Mouse (Mus musculus) liver, embryonic 13.5 days (tissue): ENCODE data around the gene Ly6g5b. TPM values are rescaled to one million over a fixed set of nuclear protein-coding genes. Genes with fewer than 3 reads are reported as not detected.

ENCODE experiments used
- ATAC-seq: fragments of 200-750 bp; cut with Nextera tagmentation; 2 replicates; pipeline ENCODE4 v1.8.0; 2017; ENCODE audit warnings: low read depth, mild to moderate bottlenecking, moderate number of reproducible peaks, moderate library complexity
- DNase-seq: peaks from one replicate; pipeline ENCODE4 v3.0.0; 2022
- H3K27ac ChIP-seq: fragments of 300-500 bp; sonication (generic); 2 replicates; pipeline ENCODE4 v1.5.1; 2015; ENCODE audit warnings: moderate library complexity, mild to moderate bottlenecking, inconsistent platforms
- H3K27me3 ChIP-seq: fragments of 300-500 bp; sonication (generic); 2 replicates; pipeline ENCODE4 v1.6.1; 2015; ENCODE audit warnings: mild to moderate bottlenecking, inconsistent platforms
- H3K36me3 ChIP-seq: fragments of 300-500 bp; sonication (generic); 2 replicates; pipeline ENCODE4 v1.6.1; 2015; ENCODE audit warnings: mild to moderate bottlenecking, inconsistent platforms
- H3K4me1 ChIP-seq: fragments of 300-500 bp; sonication (generic); replicated peaks from 2 replicates; pipeline ENCODE4 v1.6.1; 2015; ENCODE audit warnings: inconsistent platforms
- H3K4me2 ChIP-seq: fragments of 300-500 bp; sonication (generic); 2 replicates; pipeline ENCODE4 v1.6.1; 2015; ENCODE audit warnings: inconsistent platforms, mild to moderate bottlenecking, moderate library complexity
- H3K4me3 ChIP-seq: fragments of 300-500 bp; sonication (generic); replicated peaks from 2 replicates; pipeline ENCODE4 v1.5.1; 2015; ENCODE audit warnings: mild to moderate bottlenecking, inconsistent platforms
- H3K9ac ChIP-seq: fragments of 300-500 bp; sonication (generic); 2 replicates; pipeline ENCODE4 v1.6.1; 2015; ENCODE audit warnings: mild to moderate bottlenecking, inconsistent platforms
- H3K9me3 ChIP-seq: fragments of 300-500 bp; sonication (generic); replicated peaks from 2 replicates; pipeline ENCODE4 v1.6.1; 2016; ENCODE audit warnings: inconsistent platforms
- WGBS: fragments of 180-500 bp; shearing (Covaris S2); methylation state at CpG from one replicate; pipeline ENCODE4 v1.1.7; 2015; ENCODE audit not compliant: insufficient replicate concordance; 5-methylcytosine and 5-hydroxymethylcytosine counted together
- polyA plus RNA-seq: library from polyadenylated mRNA; unstranded; fragments of >200 nt; fragmentation: Nextera tagmentation; extraction: Ambion mirVana; gene quantifications from 2 replicates; pipeline ENCODE4 v1.2.1, GENCODE M21; 2015

The Ly6g5b gene
- polyA plus RNA-seq, 1 experiment from 2014 or later, result 0.28 TPM

DNA sequence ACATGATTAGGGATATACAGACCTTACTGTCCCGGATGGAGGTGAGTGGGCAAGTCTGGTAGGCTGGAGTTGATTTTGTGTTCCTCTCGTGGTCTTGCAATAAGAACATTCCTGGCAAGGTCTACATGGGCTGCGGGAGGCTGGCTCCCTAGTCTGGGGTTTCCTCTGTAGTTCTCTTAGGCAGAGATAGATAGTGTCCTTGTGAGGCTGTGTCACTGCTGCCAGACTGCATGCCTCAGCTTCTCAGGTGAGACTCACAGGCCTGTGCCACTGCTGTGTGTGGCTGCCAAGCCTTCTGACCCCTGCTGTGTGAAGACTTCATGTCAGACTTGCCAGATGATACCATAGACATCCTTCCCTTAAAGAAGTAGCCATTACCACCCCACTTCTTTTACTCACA, 24.0 kb upstream of the Ly6g5b start:
- ATAC-seq, result no peak
- no peak overlapping the region for H3K27ac ChIP-seq
- H3K4me1 ChIP-seq, result peaks cover 23% of the 10 kb centered on the region
- H3K36me3 ChIP-seq, result peaks cover 63% of the 10 kb centered on the region
- H3K4me2 ChIP-seq, result no peak overlapping the region
- H3K9ac ChIP-seq, result no peak overlapping the region
- H3K4me3 ChIP-seq, result no peak overlapping the region
- no peak for DNase-seq
- no peaks in the 10 kb centered on the region for H3K27me3 ChIP-seq
- WGBS, result 79% methylated on average over 3 of the region's 3 CpGs
- H3K9me3 ChIP-seq, result no peaks in the 10 kb centered on the region

DNA sequence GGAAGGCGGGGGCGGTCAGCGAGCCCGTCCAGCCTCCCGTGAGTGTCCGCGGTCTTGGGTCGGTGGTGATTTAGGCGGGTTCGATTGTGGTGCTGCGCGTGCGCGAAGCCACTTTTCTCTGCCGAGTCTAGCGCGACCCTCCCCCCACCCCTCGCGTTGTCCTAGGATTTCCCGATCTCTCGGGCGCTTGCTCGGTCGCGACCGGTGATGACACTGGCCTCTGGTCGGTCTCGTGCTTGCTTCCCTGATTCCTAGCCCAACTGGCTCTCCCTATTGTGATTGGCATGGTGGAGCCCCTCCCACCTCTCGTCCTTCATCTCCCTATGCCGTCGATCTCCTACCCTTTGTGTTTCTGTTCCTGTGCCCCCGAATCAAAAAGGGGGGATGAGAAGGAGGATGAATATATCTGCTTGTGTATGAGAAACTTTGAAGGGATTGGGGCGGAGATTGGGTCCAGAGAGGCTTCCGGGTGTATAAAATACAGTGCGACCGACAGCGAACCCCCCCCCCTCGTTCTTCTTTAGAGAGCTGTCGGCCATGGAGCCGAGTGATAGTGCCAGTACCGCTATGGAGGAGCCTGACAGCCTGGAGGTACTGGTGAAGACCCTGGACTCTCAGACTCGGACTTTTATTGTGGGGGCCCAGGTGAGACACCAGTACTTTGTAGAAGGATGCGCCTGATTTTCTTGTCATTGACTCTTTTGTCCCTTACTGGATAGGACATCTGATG, 20.5 kb upstream of the Ly6g5b start:
- Histone ChIP-seq H3K27me3 (no peaks in the 10 kb centered on the region), H3K27ac (peak overlapping the region; percentile 89), H3K4me3 (peak overlapping the region; percentile 87), H3K4me2 (peak overlapping the region; percentile 92), H3K4me1 (peaks cover 38% of the 10 kb centered on the region), H3K9ac (peak overlapping the region; percentile 81), H3K9me3 (no peaks in the 10 kb centered on the region), H3K36me3 (peaks cover 28% of the 10 kb centered on the region)
- DNase-seq (peak; percentile 55), ATAC-seq (peak; percentile 39)
- under 1% methylated on average over 43 of the region's 43 CpGs for WGBS

DNA sequence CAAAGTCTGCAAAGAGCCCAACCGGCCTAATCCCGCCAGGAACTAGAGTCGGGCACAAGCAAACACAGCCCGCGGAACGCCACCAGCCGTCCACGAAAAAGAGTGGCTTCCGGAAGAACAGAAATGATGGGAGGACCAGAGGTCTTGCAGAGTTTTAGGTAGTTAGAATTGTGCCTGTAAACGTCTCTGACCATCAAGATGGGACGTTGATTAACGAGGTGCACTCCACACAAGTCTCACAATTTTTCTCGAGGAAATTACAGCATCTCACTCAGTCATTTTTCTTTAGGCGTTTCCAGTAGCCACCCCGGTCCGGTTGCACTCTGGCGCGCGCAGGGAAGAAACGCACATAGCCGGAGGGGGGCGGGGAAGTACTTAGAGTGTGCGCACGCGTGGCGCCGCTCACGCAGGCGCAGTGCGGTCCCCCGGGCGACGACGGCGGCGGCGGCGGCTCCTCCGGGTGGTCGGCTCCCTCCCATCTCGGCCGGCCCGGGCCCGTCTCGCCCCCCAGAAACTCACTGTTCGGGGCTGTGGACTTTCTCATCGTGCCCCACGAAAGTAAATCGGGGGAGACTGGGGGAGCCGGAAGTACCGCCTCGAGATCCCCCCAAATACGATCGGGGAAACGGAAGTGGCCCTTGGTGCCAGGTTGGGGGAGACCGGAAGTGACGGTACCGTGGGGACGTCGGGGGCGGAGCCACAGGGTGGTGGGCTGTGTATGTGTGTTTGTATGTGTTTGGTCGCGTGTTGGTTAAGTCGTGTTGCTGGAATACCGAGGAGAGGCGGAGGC, 19.8 kb upstream of the Ly6g5b start, which contains the start of gene Bag6:
Bag6 (plus strand) TSS at position 378 of the 790 bp plus-strand sequence.
- Histone ChIP-seq H3K4me2 (peak within 1 kb of the TSS; percentile 92), H3K27me3 (no peaks in the 10 kb centered on the region), H3K36me3 (peaks cover 27% of the 10 kb centered on the region), H3K4me1 (peaks cover 45% of the 10 kb centered on the region), H3K9ac (peak within 1 kb of the TSS; percentile 81), H3K9me3 (no peaks in the 10 kb centered on the region), H3K4me3 (peak within 1 kb of the TSS; percentile 87), H3K27ac (peak within 1 kb of the TSS; percentile 89)
- peak; percentile 90 for ATAC-seq
- under 1% methylated on average over 66 of the region's 66 CpGs for WGBS
- peak; percentile 90 for DNase-seq

DNA sequence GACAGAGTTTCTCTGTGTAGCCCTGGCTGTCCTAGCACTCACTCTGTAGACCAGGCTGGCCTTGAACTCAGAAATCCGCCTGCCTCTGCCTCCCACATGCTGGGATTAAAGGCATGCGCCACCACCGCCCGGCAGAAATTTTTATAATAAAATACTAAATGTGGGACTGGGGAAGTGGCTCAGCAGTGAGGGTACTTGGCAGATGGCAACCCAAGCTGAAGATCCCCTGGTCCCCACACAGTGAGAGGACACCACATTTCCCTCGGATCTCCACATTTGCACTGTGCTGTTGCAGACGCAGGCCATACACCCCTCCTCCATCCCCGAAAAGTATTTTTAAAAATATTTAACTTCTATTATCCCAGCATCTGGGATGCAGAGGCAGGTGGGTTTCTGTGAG, 18.3 kb upstream of the Ly6g5b start:
- Histone ChIP-seq H3K4me3 (no peak overlapping the region), H3K36me3 (peaks cover 20% of the 10 kb centered on the region), H3K4me2 (peak overlapping the region; percentile 92; the same call in 1 of the 2 replicates), H3K27ac (no peak overlapping the region), H3K9me3 (no peaks in the 10 kb centered on the region), H3K4me1 (peaks cover 56% of the 10 kb centered on the region), H3K9ac (0 out of 2 replicates have a peak overlapping the region, but pooled peaks have one; percentile 81), H3K27me3 (no peaks in the 10 kb centered on the region)
- no peak for ATAC-seq
- 87% methylated on average over 7 of the region's 7 CpGs for WGBS
- DNase-seq, result no peak

DNA sequence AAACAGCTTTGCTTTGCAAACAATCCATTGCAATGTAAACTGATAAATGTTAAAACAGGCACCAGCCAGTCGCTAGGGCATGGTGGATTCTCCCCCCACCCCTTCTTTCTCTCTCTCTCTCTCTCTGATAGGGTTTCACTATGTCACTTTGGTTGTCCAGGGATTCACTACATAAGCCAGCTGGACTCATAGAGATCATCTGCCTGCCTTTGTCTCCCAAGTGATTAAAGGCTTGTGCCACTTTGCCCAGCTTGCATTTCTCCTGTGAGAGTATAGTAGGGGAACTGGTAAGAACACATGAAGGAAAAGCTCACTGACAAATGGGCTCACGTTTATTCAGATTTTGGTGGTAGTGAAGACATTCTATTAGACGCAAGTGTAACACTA, 16.9 kb upstream of the Ly6g5b start:
- peaks cover 21% of the 10 kb centered on the region for H3K36me3 ChIP-seq
- DNase-seq (no peak), ATAC-seq (no peak)
- H3K27me3 ChIP-seq, result no peaks in the 10 kb centered on the region
- H3K9ac ChIP-seq, result no peak overlapping the region
- peaks cover 59% of the 10 kb centered on the region for H3K4me1 ChIP-seq
- H3K4me3 ChIP-seq, result no peak overlapping the region
- H3K27ac ChIP-seq, result peak overlapping the region; percentile 71
- H3K9me3 ChIP-seq, result no peaks in the 10 kb centered on the region
- 71% methylated on average over 3 of the region's 3 CpGs for WGBS
- H3K4me2 ChIP-seq, result 0 out of 2 replicates have a peak overlapping the region, but pooled peaks have one; percentile 10

DNA sequence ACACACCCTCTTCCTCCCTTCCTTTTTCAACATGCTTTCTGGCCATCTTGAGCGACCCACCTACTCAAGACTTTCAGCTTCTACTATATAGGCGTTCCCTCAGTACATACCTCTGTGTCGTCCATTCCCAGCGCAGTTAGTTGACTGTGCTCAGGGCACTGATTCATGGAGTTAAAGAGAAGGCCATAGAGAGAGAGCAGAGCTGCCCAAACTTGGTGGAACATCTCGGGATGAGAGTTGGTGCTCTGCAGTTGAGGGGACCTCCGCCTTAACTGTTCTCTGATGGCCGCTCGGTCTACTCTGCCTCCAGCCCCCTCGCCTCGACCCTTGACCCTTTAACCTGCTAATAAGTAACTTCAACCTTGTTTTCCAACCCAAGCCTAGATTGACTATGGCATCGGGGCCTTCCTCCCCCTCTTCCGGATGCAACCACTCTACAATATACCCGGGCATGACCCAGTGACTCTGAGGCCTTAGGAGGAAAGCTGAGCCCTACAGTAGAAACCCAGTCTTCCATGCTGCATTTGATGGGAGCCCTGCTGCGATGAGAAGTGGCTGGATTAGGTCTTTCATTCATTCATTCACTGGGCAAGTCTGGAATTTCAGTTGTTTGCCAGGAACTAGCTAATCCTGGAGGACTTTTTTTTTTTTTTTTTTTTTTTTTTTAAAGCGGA, 16.4 kb upstream of the Ly6g5b start, which contains the start of gene Apom:
Apom (minus strand) TSS at position 551 of the 674 bp plus-strand sequence.
- Histone ChIP-seq H3K4me1 (peaks cover 59% of the 10 kb centered on the region), H3K27ac (peak within 1 kb of the TSS; percentile 71), H3K9ac (peak within 1 kb of the TSS; percentile 50), H3K4me2 (peak within 1 kb of the TSS; percentile 59), H3K9me3 (no peaks in the 10 kb centered on the region), H3K27me3 (no peaks in the 10 kb centered on the region), H3K36me3 (peaks cover 21% of the 10 kb centered on the region), H3K4me3 (peak within 1 kb of the TSS; percentile 51)
- DNase-seq (no peak), ATAC-seq (no peak)
- 68% methylated on average over 15 of the region's 15 CpGs for WGBS

DNA sequence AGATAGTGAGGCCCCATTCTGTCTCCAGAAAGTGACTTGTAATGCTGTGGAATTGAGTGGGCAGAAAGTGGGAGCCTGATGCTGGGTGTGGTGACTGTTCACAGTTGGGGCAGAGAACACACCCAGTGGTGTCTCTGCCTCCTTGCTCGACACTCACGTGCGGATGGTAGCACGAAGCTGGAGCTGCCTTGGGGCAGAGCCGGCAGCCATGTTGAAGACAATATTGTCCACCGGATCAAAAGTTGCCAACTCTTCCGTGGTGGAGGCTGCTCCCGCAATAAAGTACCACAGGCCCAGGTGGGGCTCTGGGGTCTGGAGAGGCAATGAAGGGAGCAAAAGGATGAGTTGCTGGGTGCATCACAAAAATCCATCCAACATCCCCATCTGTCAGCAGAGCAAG, 15.8 kb upstream of the Ly6g5b start:
- H3K27ac ChIP-seq, result peak overlapping the region; percentile 53
- peak overlapping the region; percentile 50 for H3K9ac ChIP-seq
- DNase-seq (no peak), ATAC-seq (no peak)
- H3K27me3 ChIP-seq, result no peaks in the 10 kb centered on the region
- peak overlapping the region; percentile 51 for H3K4me3 ChIP-seq
- 72% methylated on average over 8 of the region's 8 CpGs for WGBS
- H3K4me1 ChIP-seq, result peaks cover 58% of the 10 kb centered on the region
- peaks cover 21% of the 10 kb centered on the region for H3K36me3 ChIP-seq
- H3K4me2 ChIP-seq, result peak overlapping the region; percentile 59
- H3K9me3 ChIP-seq, result no peaks in the 10 kb centered on the region

DNA sequence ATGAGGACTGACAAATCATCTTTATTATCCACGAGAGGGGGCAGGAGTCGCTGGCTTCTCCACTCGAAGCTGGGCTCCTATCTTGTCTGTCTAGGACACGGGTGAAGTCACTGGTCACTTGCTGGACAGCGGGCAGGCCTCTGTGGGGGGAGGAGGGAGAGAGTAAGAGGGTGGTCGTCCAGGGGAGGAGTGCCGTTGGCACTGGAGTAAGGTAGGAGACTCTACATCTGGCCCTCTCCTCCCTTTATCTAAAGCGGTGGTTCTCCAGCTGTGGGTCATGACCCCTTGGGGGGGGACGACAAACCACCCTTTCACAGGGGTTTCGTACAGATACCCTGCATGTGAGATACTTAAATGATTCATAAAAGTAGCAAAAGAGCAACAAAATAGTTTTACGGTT, 13.8 kb upstream of the Ly6g5b start:
- H3K4me2 ChIP-seq, result 0 out of 2 replicates have a peak overlapping the region, but pooled peaks have one; percentile 59
- no peak overlapping the region for H3K4me3 ChIP-seq
- no peaks in the 10 kb centered on the region for H3K27me3 ChIP-seq
- ATAC-seq (no peak), DNase-seq (no peak)
- no peak overlapping the region for H3K27ac ChIP-seq
- H3K36me3 ChIP-seq, result peaks cover 31% of the 10 kb centered on the region
- peaks cover 70% of the 10 kb centered on the region for H3K4me1 ChIP-seq
- 68% methylated on average over 11 of the region's 11 CpGs for WGBS
- H3K9ac ChIP-seq, result no peak overlapping the region
- H3K9me3 ChIP-seq, result no peaks in the 10 kb centered on the region

DNA sequence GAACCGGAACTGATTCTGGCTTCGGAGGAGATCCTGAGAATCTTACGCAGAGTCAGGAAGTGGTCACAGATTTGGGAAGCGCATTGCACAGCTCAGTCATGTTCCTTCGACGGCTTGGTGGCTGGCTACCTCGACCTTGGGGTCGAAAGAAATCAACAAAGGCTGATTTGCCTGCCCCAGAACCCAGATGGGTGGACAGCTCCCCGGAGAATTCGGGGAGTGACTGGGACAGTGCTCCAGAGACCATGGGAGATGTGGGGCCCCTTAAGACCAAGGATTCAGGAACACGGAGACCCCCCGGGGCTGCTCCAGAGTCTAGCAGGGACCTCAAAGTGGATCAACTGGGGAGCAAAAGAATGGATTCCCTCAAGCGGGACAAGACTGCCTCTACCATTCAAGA, 11.8 kb upstream of the Ly6g5b start:
- Histone ChIP-seq H3K4me2 (peak overlapping the region; percentile 91), H3K9ac (peak overlapping the region; percentile 84), H3K9me3 (no peaks in the 10 kb centered on the region), H3K4me3 (peak overlapping the region; percentile 70), H3K27me3 (no peaks in the 10 kb centered on the region), H3K27ac (peak overlapping the region; percentile 91), H3K36me3 (peaks cover 41% of the 10 kb centered on the region), H3K4me1 (peaks cover 72% of the 10 kb centered on the region)
- WGBS, result 44% methylated on average over 13 of the region's 13 CpGs
- no peak for ATAC-seq
- no peak for DNase-seq

DNA sequence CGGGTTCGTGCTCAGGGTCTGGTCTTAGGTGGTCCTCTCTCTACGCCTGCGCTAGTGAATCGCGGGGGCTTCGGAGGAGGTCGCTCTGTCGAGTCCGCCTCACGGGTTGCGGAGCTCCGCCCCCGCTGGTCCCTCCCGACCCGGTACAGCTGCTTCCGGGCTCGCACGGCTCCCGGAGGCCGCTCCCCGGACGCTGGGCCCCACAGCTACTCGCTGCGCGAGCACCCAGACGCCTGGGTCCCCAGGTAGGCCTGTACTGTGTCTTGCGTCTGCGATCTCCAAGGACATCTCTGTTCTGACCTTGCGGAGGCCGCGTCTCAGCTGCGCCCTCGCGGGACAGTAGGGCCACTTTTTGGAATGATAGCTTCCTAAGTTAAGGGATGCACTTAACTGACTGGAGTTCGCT, 11.0 kb upstream of the Ly6g5b start, which contains the start of gene D17H6S53E:
D17H6S53E (plus strand) TSS at position 168 of the 406 bp plus-strand sequence.
- under 1% methylated on average over 36 of the region's 36 CpGs for WGBS
- Histone ChIP-seq H3K4me1 (peaks cover 73% of the 10 kb centered on the region), H3K27me3 (no peaks in the 10 kb centered on the region)

DNA sequence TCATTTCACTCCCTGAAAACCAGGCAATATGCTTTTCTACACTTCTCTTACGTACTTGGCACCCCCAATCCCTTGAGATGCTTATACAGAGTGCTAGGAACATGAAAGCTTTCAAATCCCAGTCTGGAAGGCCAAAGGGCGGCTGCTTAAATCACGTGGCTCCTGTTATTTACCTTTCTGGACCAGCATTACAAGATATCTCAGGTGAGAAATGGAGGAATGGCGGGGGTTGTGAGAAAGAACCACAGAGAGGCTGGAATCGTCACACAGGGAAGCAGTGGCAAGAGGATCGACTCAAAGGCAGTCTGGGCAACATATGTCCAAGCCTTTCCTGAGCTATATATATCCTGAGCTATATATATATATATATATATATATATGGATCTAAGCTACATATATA, 10.3 kb upstream of the Ly6g5b start:
- H3K27ac ChIP-seq, result peak overlapping the region; percentile 91
- peak overlapping the region; percentile 70 for H3K4me3 ChIP-seq
- 31% methylated on average over 6 of the region's 6 CpGs for whole genome bisulfite sequencing
- H3K4me1 ChIP-seq, result peaks cover 67% of the 10 kb centered on the region
- H3K36me3 ChIP-seq, result peaks cover 40% of the 10 kb centered on the region
- no peak for ATAC-seq
- H3K27me3 ChIP-seq, result no peaks in the 10 kb centered on the region
- H3K4me2 ChIP-seq, result peak overlapping the region; percentile 91
- H3K9me3 ChIP-seq, result no peaks in the 10 kb centered on the region
- peak overlapping the region; percentile 84 for H3K9ac ChIP-seq
- DNase-seq, result no peak

More for the DNA sequence above, 11.0 kb upstream of the Ly6g5b start, which contains the start of gene D17H6S53E:
- peaks cover 41% of the 10 kb centered on the region for H3K36me3 ChIP-seq
- DNase-seq, result peak; percentile 75
- peak; percentile 80 for ATAC-seq
- peak within 1 kb of the TSS; percentile 84 for H3K9ac ChIP-seq
- H3K4me2 ChIP-seq, result peak within 1 kb of the TSS; percentile 91
- H3K9me3 ChIP-seq, result no peaks in the 10 kb centered on the region
- peak within 1 kb of the TSS; percentile 91 for H3K27ac ChIP-seq
- H3K4me3 ChIP-seq, result peak within 1 kb of the TSS; percentile 70
